Mouse (Mus musculus): ENCODE measurements around the gene Eif3j1. TPM values are rescaled to one million over a fixed set of nuclear protein-coding genes. Genes with fewer than 3 reads are reported as not detected.
"Not testable (repeated sequence)": the region's sequence is repeated elsewhere in the genome, so short reads cannot be mapped to it uniquely, and the experiment has no call there.

The Eif3j1 gene
- polyA plus RNA-seq, 1 experiment from 2014 or later, result 10.3 TPM

- peak overlapping the region; percentile 30; the same call in 1 of the 2 replicates for H3K27ac ChIP-seq (ENCODE audit: low read length)
- H3K27me3 ChIP-seq (replicated peaks; ENCODE audit: control insufficient read depth, insufficient read depth, low read length), result no peaks in the 10 kb centered on the region
- peaks cover 6% of the 10 kb centered on the region for H3K36me3 ChIP-seq (ENCODE audit: control insufficient read depth, insufficient read depth, low read length)
- WGBS, result 51% methylated on average over 4 of the region's 4 CpGs
- H3K9ac ChIP-seq (ENCODE audit: low read depth, low read length), result no peak overlapping the region
- peak; percentile 31; the same call in 1 of the 2 replicates for ATAC-seq
- no peak overlapping the region for H3K4me2 ChIP-seq (ENCODE audit: low read depth, low read length)
- no peaks in the 10 kb centered on the region for H3K9me3 ChIP-seq (ENCODE audit: control insufficient read depth, low read length)
- H3K4me1 ChIP-seq (ENCODE audit: control insufficient read depth, insufficient read depth, low read length), result peaks cover 8% of the 10 kb centered on the region
- no peak overlapping the region for H3K4me3 ChIP-seq (ENCODE audit: low read length)
Measured at GRCm38 (mm10) chr2:122086446-122086845, 58.1 kb downstream of the Eif3j1 start.

DNA sequence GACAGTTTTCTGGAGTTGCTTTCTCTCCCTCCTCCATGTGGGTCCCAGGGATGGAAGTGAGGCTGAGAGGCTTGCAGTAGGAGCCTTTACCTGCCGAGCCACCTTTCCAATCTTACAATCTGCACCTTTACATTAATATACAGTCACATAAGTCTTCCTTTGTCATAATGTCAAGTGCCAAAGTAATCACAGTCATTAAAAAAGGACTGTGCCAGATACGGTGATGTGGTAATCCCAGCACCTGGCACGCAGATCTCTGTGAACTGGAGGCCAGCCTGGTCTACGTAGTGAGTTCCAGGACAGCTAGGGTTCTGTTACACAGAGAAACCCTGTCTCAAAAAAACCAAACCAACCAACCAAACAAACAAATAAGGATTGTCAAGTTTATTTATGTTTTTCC is 65.5 kb downstream of the Eif3j1 start:
- 93% methylated on average over 4 of the region's 4 CpGs for WGBS
- 0 out of 2 replicates have a peak, but pooled peaks cover 3% of the 10 kb centered on the region for H3K36me3 ChIP-seq (ENCODE audit: control insufficient read depth, insufficient read depth, low read length)

GRCm38 (mm10) chr2:122097686-122098085 is 69.3 kb downstream of the Eif3j1 start:
- not testable (repeated sequence) for H3K9me3 ChIP-seq (ENCODE audit: control insufficient read depth, low read length); H3K27me3 ChIP-seq (replicated peaks; ENCODE audit: control insufficient read depth, insufficient read depth, low read length); H3K27ac ChIP-seq (ENCODE audit: low read length); H3K4me3 ChIP-seq (ENCODE audit: low read length); H3K9ac ChIP-seq (ENCODE audit: low read depth, low read length); H3K4me1 ChIP-seq (ENCODE audit: control insufficient read depth, insufficient read depth, low read length); H3K36me3 ChIP-seq (ENCODE audit: control insufficient read depth, insufficient read depth, low read length); ATAC-seq; H3K4me2 ChIP-seq (ENCODE audit: low read depth, low read length)
- WGBS, result 82% methylated on average over 5 of the region's 5 CpGs

More for the DNA sequence above, 65.5 kb downstream of the Eif3j1 start:
- Histone ChIP-seq H3K4me1 (ENCODE audit: control insufficient read depth, insufficient read depth, low read length) (no peaks in the 10 kb centered on the region), H3K27me3 (replicated peaks; ENCODE audit: control insufficient read depth, insufficient read depth, low read length) (no peaks in the 10 kb centered on the region), H3K27ac (ENCODE audit: low read length) (no peak overlapping the region), H3K4me2 (ENCODE audit: low read depth, low read length) (no peak overlapping the region), H3K9me3 (ENCODE audit: control insufficient read depth, low read length) (no peaks in the 10 kb centered on the region), H3K4me3 (ENCODE audit: low read length) (no peak overlapping the region), H3K9ac (ENCODE audit: low read depth, low read length) (no peak overlapping the region)
- no peak for ATAC-seq

- no peaks in the 10 kb centered on the region for H3K27me3 ChIP-seq (replicated peaks; ENCODE audit: control insufficient read depth, insufficient read depth, low read length)
- ATAC-seq, result no peak
- H3K4me1 ChIP-seq (ENCODE audit: control insufficient read depth, insufficient read depth, low read length), result no peaks in the 10 kb centered on the region
- H3K27ac ChIP-seq (ENCODE audit: low read length), result no peak overlapping the region
- no peak overlapping the region for H3K9ac ChIP-seq (ENCODE audit: low read depth, low read length)
- H3K36me3 ChIP-seq (ENCODE audit: control insufficient read depth, insufficient read depth, low read length), result no peaks in the 10 kb centered on the region
- no peaks in the 10 kb centered on the region for H3K9me3 ChIP-seq (ENCODE audit: control insufficient read depth, low read length)
- H3K4me2 ChIP-seq (ENCODE audit: low read depth, low read length), result no peak overlapping the region
- no peak overlapping the region for H3K4me3 ChIP-seq (ENCODE audit: low read length)
Measured at GRCm38 (mm10) chr2:122102070-122102469, 73.7 kb downstream of the Eif3j1 start.

Small RNA genes lying within 50 kb of the gene (microRNA-seq; reads per million reads assigned to microRNA genes)
- gene Gm47314, result not detected

Other genes with a start within 250 kb of the Eif3j1 start
- gene Frmd5, start 221.5 kb upstream of the Eif3j1 start, polyA plus RNA-seq (2015; fragmentation: Nextera tagmentation; extraction: Ambion mirVana), result 1.3 and 1.5 TPM in 2 replicates
- gene Casc4, start 161.6 kb upstream of the Eif3j1 start, polyA plus RNA-seq (2015; fragmentation: Nextera tagmentation; extraction: Ambion mirVana), result 11.6 and 13.0 TPM in 2 replicates
- gene Ctdspl2, start 72.5 kb upstream of the Eif3j1 start, polyA plus RNA-seq (2015; fragmentation: Nextera tagmentation; extraction: Ambion mirVana), result 31.8 and 34.9 TPM in 2 replicates
- gene Mageb3, start 72.5 kb upstream of the Eif3j1 start, polyA plus RNA-seq (2015; fragmentation: Nextera tagmentation; extraction: Ambion mirVana), result 0.09 and 0.16 TPM in 2 replicates
- 7.0 and 7.6 TPM in 2 replicates for gene Spg11, start 89.8 kb downstream of the Eif3j1 start, polyA plus RNA-seq (2015; fragmentation: Nextera tagmentation; extraction: Ambion mirVana)
- gene B2m, start 119.1 kb downstream of the Eif3j1 start, polyA plus RNA-seq (2015; fragmentation: Nextera tagmentation; extraction: Ambion mirVana), result 385 and 440 TPM in 2 replicates
- gene Trim69, start 132.2 kb downstream of the Eif3j1 start, polyA plus RNA-seq (2015; fragmentation: Nextera tagmentation; extraction: Ambion mirVana), result not detected in 2 replicates
- gene Patl2, start 157.6 kb downstream of the Eif3j1 start, polyA plus RNA-seq (2015; fragmentation: Nextera tagmentation; extraction: Ambion mirVana), result 0.07 TPM in 1 of 2 replicates, not detected in the other
- gene Terb2, start 157.7 kb downstream of the Eif3j1 start, polyA plus RNA-seq (2015; fragmentation: Nextera tagmentation; extraction: Ambion mirVana), result not detected in 2 replicates
- 90.2 and 104 TPM in 2 replicates for gene Sord, start 206.2 kb downstream of the Eif3j1 start, polyA plus RNA-seq (2015; fragmentation: Nextera tagmentation; extraction: Ambion mirVana)